Mouse (Mus musculus) CD4-positive, CD25-positive, alpha-beta regulatory T cell (primary cell): ENCODE data around the gene Brix1. TPM values are rescaled to one million over a fixed set of nuclear protein-coding genes. Genes with fewer than 3 reads are reported as not detected.

ENCODE experiments used
- polyA plus RNA-seq: library from polyadenylated mRNA; unstranded; fragments of 100-300 nt; shearing (Covaris generic); gene quantifications from one replicate; pipeline ENCODE4 v1.2.1, GENCODE M21; 2017

The Brix1 gene
- polyA plus RNA-seq = 111 TPM

DNA sequence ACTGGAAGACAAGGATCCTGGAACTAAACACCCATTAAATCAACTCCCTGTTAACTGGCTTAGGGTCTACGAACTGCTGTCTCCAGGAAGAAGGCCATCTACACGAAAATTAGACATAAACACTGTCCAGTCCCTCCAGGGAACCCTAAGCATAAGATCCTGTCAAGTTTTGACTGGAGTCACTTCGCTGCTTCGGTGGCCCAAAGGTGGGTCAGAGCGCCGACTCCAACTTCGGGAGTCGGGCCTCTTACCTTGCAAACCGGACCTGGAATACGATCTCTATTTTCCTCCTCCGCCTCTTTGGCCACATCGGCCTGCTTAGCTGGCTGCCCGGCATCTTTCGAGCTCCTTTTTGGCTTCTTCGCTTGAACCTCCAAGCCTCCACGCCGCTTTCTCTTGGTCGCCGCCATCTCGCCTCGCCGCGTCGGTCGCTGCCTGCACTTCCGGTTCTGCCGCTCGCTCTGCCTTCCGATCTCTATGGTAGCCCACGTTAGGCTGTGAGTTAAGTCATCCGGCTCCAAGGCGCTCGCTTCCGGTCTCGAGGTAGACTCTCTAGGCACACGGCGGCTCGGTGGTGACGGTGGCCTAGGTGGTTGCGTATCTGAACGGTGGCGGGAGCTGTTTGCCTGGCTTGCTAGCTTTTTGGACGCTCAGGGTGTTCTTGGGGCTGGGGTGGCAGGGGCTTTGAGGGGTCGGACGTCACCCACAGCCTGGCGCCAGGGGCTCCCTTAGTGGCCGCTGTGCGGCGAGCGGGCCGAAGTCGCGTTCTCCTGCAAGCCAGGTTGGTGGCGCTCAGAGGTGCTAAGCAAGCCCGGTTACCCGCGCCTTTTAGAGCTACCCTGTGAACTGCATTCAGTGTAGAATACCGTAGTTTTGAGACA, at the start of gene Brix1, which contains the start of gene Rad1:
TSS of gene Brix1 (minus strand) at position 464 of the 881 bp plus-strand sequence.
TSS of gene Rad1 (plus strand) at position 535 of the 881 bp plus-strand sequence.

GRCm38 (mm10) chr15:10470151-10470831, 15.5 kb downstream of the Brix1 start, which contains the start of gene Dnajc21:
TSS of gene Dnajc21 (minus strand) at chr15:10470516.

Other genes with a start within 250 kb of the Brix1 start
- gene Gm21973, start 160.6 kb downstream of the Brix1 start, polyA plus RNA-seq = not detected
- not detected for gene Agxt2, start 127.4 kb downstream of the Brix1 start, polyA plus RNA-seq
- gene Dnajc21, start 15.4 kb downstream of the Brix1 start, polyA plus RNA-seq = 33.4 TPM
- 52.7 TPM for gene Rad1, start 71 bp upstream of the Brix1 start, polyA plus RNA-seq
- not detected for gene Ttc23l, start 72.7 kb upstream of the Brix1 start, polyA plus RNA-seq
- gene Rai14, start 228.7 kb upstream of the Brix1 start, polyA plus RNA-seq = 0.56 TPM